Mouse (Mus musculus): ENCODE data around the gene Serping1.

GRCm38 (mm10) chr2:84775665-84776064 lies 421 bp upstream of the Serping1 start:
- TF ChIP-seq CTCF (IDR thresholded peaks at IDR 0.05; ENCODE audit: control insufficient read depth, insufficient read depth, insufficient read length) = no peak
- TF ChIP-seq MYOD1 (IDR thresholded peaks at IDR 0.05; ENCODE audit: control insufficient read depth, insufficient read length, low read depth) = no peak
- TF ChIP-seq MYOG (IDR thresholded peaks at IDR 0.05; ENCODE audit: control insufficient read depth, extremely low read depth, insufficient read length) = no peak
